ENCODE assay signal across 11 mouse cellular contexts in the genomic region with DNA sequence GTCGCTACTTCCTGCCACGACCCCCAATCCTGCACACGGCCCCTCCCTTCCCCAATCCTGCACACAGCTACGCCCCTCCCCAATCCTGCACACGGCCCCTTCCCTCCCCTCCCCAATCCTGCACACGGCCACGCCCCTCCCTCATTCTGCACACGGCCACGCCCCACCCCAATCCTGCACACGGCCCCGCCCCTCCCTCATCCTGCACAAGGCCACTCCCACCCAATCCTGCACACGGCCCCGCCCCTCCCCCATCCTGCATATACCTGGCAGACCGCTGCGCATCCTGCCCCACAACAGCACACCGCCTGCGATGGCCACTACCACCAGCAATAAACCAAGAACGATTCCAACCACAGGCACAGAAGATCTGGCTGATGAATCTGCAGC. TPM values are rescaled to one million over a fixed set of nuclear protein-coding genes. Genes with fewer than 3 reads are reported as not detected.
DNase-seq lines count a peak whose midpoint lies in the region; ATAC-seq lines count a peak whose summit lies in the region.
"Had no signal": no experiment of that assay in that cellular context is flagged by ENCODE, and none has a peak within 500 bp of the region (broad histone marks: within the 10 kb centered on the region; RNA-seq: fewer than 3 reads in every experiment).

No protein-coding gene starts in this region.

- peak overlapping the region; percentile 90 for H3K27ac ChIP-seq in kidney, embryonic 16.5 days (ENCODE audit: low read length)
- peak overlapping the region; percentile 86 for H3K27ac ChIP-seq in embryonic facial prominence, embryonic 10.5 days (replicated peaks)
- no peak overlapping the region for H3K27ac ChIP-seq in midbrain, embryonic 11.5 days (ENCODE audit: low read depth, low read length)
- H3K27ac ChIP-seq: forebrain, embryonic 15.5 days; liver, embryonic 15.5 days had no signal

- peaks cover 31% of the 10 kb centered on the region for H3K4me1 ChIP-seq in kidney, embryonic 16.5 days (ENCODE audit: insufficient read depth, low read length)
- H3K4me1 ChIP-seq in embryonic facial prominence, embryonic 10.5 days, result peaks cover 48% of the 10 kb centered on the region
- H3K4me1 ChIP-seq in midbrain, embryonic 11.5 days (ENCODE audit: control insufficient read depth, insufficient read depth, low read length), result peaks cover 9% of the 10 kb centered on the region

- no peak overlapping the region for H3K4me3 ChIP-seq in kidney, embryonic 16.5 days (ENCODE audit: low read length)
- H3K4me3 ChIP-seq in embryonic facial prominence, embryonic 10.5 days, result peak overlapping the region; percentile 24; the same call in 1 of the 2 replicates
- no peak overlapping the region for H3K4me3 ChIP-seq in midbrain, embryonic 11.5 days (ENCODE audit: low read depth, low read length)
- H3K4me3 ChIP-seq: forebrain, embryonic 15.5 days; liver, embryonic 15.5 days had no signal

- ATAC-seq in kidney, embryonic 16.5 days (ENCODE audit: low FRiP score, low TSS enrichment), result no peak
- ATAC-seq in midbrain, embryonic 11.5 days (ENCODE audit: low FRiP score), result no peak
- ATAC-seq: activated CD4-positive, CD25-positive, alpha-beta regulatory T cell, adult 4 months; forebrain, embryonic 15.5 days had no signal

- no peaks in the 10 kb centered on the region for H3K9me3 ChIP-seq in kidney, embryonic 16.5 days (ENCODE audit: low read length)
- no peaks in the 10 kb centered on the region for H3K9me3 ChIP-seq in embryonic facial prominence, embryonic 10.5 days
- H3K9me3 ChIP-seq in midbrain, embryonic 11.5 days (ENCODE audit: control insufficient read depth, low read length), result no peaks in the 10 kb centered on the region
- H3K9me3 ChIP-seq: forebrain, embryonic 15.5 days; liver, embryonic 15.5 days had no signal

- DNase-seq in kidney, postnatal 25 days, result no peak
- peak; percentile 89 for DNase-seq in ES-CJ7 (ENCODE audit: low read depth, low spot score)
- DNase-seq in embryonic facial prominence, embryonic 10.5 days (ENCODE audit: low spot score), result peak; percentile 74
- DNase-seq in liver, result peak; percentile 68
- no peak for DNase-seq in spleen, postnatal 10 days (ENCODE audit: low spot score in 2 of 2)
- no peak for DNase-seq in midbrain, embryonic 11.5 days (ENCODE audit: low spot score, missing footprints)
- DNase-seq: cerebellum, adult 2 months had no signal

- no peaks in the 10 kb centered on the region for H3K27me3 ChIP-seq in kidney, embryonic 16.5 days (ENCODE audit: insufficient read depth, low read length)
- H3K27me3 ChIP-seq in embryonic facial prominence, embryonic 10.5 days (replicated peaks; ENCODE audit: low read depth, poor library complexity, severe bottlenecking), result no peaks in the 10 kb centered on the region
- H3K27me3 ChIP-seq in midbrain, embryonic 11.5 days (ENCODE audit: control insufficient read depth, insufficient read depth, low read length), result no peaks in the 10 kb centered on the region; the same call in 1 of the 2 replicates
- H3K27me3 ChIP-seq: forebrain, embryonic 15.5 days; liver, embryonic 15.5 days had no signal

- no peak overlapping the region for H3K9ac ChIP-seq in kidney, embryonic 16.5 days (replicated peaks; ENCODE audit: low read length)
- no peak overlapping the region for H3K9ac ChIP-seq in midbrain, embryonic 11.5 days (ENCODE audit: low read length)
- H3K9ac ChIP-seq: forebrain, embryonic 15.5 days; liver, embryonic 15.5 days had no signal

- WGBS in kidney, embryonic 16.5 days, result 28% methylated on average over 13 of the region's 18 CpGs
- WGBS in embryonic facial prominence, embryonic 10.5 days, result 31% methylated on average over 18 of the region's 18 CpGs
- WGBS in midbrain, embryonic 11.5 days, result 36% methylated on average over 17 of the region's 18 CpGs

- peaks cover 8% of the 10 kb centered on the region; the same call in 1 of the 2 replicates for H3K36me3 ChIP-seq in kidney, embryonic 16.5 days (ENCODE audit: insufficient read depth, low read length)
- peaks cover 15% of the 10 kb centered on the region for H3K36me3 ChIP-seq in embryonic facial prominence, embryonic 10.5 days (replicated peaks)
- H3K36me3 ChIP-seq in midbrain, embryonic 11.5 days (ENCODE audit: control insufficient read depth, insufficient read depth, low read length), result no peaks in the 10 kb centered on the region
- H3K36me3 ChIP-seq: forebrain, embryonic 15.5 days; liver, embryonic 15.5 days had no signal

- H3K4me2 ChIP-seq in kidney, embryonic 16.5 days (replicated peaks; ENCODE audit: low read depth, low read length), result 0 out of 2 replicates have a peak overlapping the region, but pooled peaks have one; percentile 6
- H3K4me2 ChIP-seq in midbrain, embryonic 11.5 days, result no peak overlapping the region
- H3K4me2 ChIP-seq: forebrain, embryonic 15.5 days; liver, embryonic 15.5 days had no signal

RNA-seq across cellular contexts. Expression of gene Rcn3, which starts 1.5 kb away (rescaled TPM):
- polyA plus RNA-seq in kidney, embryonic 16.5 days (2015; fragmentation: Nextera tagmentation; extraction: Ambion mirVana), result 352 and 369 TPM in 2 replicates
- 144 and 156 TPM in 2 replicates for polyA plus RNA-seq in embryonic facial prominence, embryonic 10.5 days (2016; fragmentation: Nextera tagmentation; extraction: Ambion mirVana)
- 121 and 123 TPM in 2 replicates for polyA plus RNA-seq in midbrain, embryonic 11.5 days (2014; fragmentation: Nextera tagmentation; extraction: Ambion mirVana)

RNA-seq across cellular contexts. Expression of gene Fcgrt, which starts 10.1 kb away (rescaled TPM):
- polyA plus RNA-seq in kidney, embryonic 16.5 days (2015; fragmentation: Nextera tagmentation; extraction: Ambion mirVana), result 93.7 and 114 TPM in 2 replicates
- polyA plus RNA-seq in embryonic facial prominence, embryonic 10.5 days (2016; fragmentation: Nextera tagmentation; extraction: Ambion mirVana), result 6.0 and 7.0 TPM in 2 replicates
- polyA plus RNA-seq in midbrain, embryonic 11.5 days (2014; fragmentation: Nextera tagmentation; extraction: Ambion mirVana), result 16.1 and 18.3 TPM in 2 replicates

RNA-seq across cellular contexts. Expression of gene Rps11, which starts 30.7 kb away (rescaled TPM):
- polyA plus RNA-seq in kidney, embryonic 16.5 days (2015; fragmentation: Nextera tagmentation; extraction: Ambion mirVana), result 1,363 and 1,408 TPM in 2 replicates
- polyA plus RNA-seq in embryonic facial prominence, embryonic 10.5 days (2016; fragmentation: Nextera tagmentation; extraction: Ambion mirVana), result 1,885 and 1,917 TPM in 2 replicates
- polyA plus RNA-seq in midbrain, embryonic 11.5 days (2014; fragmentation: Nextera tagmentation; extraction: Ambion mirVana), result 1,376 and 1,392 TPM in 2 replicates

RNA-seq across cellular contexts. Expression of gene Prrg2, which starts 31.0 kb away (rescaled TPM):
- polyA plus RNA-seq in kidney, embryonic 16.5 days (2015; fragmentation: Nextera tagmentation; extraction: Ambion mirVana), result 42.4 and 44.9 TPM in 2 replicates
- polyA plus RNA-seq in embryonic facial prominence, embryonic 10.5 days (2016; fragmentation: Nextera tagmentation; extraction: Ambion mirVana), result 23.3 and 24.4 TPM in 2 replicates
- polyA plus RNA-seq in midbrain, embryonic 11.5 days (2014; fragmentation: Nextera tagmentation; extraction: Ambion mirVana), result 12.7 and 13.5 TPM in 2 replicates

RNA-seq across cellular contexts. Expression of gene Nosip, which starts 31.3 kb away (rescaled TPM):
- 85.2 and 86.3 TPM in 2 replicates for polyA plus RNA-seq in kidney, embryonic 16.5 days (2015; fragmentation: Nextera tagmentation; extraction: Ambion mirVana)
- polyA plus RNA-seq in embryonic facial prominence, embryonic 10.5 days (2016; fragmentation: Nextera tagmentation; extraction: Ambion mirVana), result 70.8 and 74.7 TPM in 2 replicates
- polyA plus RNA-seq in midbrain, embryonic 11.5 days (2014; fragmentation: Nextera tagmentation; extraction: Ambion mirVana), result 53.2 and 56.7 TPM in 2 replicates

Comparison
In these comparisons a context has a peak if more than half of its experiments do, and no peak if none do; other contexts are left out.
1. DNase-seq: peak in ES-CJ7 (single experiment), embryonic facial prominence, embryonic 10.5 days (single experiment) and liver (single experiment); none in kidney, postnatal 25 days (0 of 2), spleen, postnatal 10 days (0 of 2) and midbrain, embryonic 11.5 days (single experiment).